Mouse (Mus musculus) erythroblast, embryonic 14.5 days (primary cell): Measurements from ENCODE around the gene Obscn.

Source experiments
- GATA1 ChIP-seq: IDR thresholded peaks from 2 replicates; pipeline ENCODE4 v1.6.1; 2012; ENCODE audit warnings: low read length, inconsistent platforms, mixed read lengths
- TAL1 ChIP-seq: IDR thresholded peaks from 3 replicates; pipeline ENCODE4 v1.6.1; 2012; ENCODE audit warnings: low read length, inconsistent platforms, mixed read lengths

DNA sequence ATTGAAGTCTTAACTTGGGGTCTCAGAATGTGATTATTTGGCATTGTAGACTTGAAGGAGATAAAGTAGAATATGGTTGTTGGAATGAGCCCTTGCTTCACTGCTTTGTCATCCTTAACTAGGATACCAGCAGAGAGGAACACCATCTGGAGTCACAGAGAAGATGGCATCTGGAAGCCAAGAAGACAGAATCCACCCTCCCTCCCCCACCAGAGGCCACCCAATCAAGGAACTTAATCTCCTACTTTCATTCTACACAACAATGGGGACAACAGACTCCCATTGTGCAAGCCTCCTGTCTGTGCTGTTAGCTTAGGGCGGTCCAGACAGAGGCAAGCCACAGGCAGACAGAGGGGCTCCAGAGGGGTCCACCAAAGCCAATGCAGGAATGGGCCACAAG is 67.8 kb downstream of the Obscn start:
- TF ChIP-seq TAL1 (no peak), GATA1 (no peak)
